Mouse (Mus musculus) kidney, adult 2 months (tissue): ENCODE measurements at regions not wholly inside any gene's neighbourhood (a gene's known extent, or its start where the extent isn't known, plus 50 kb on each side); places are given as distances from the start of the nearest gene placed in this dataset.

Experiments used
- CTCF ChIP-seq: fragments of 200-500 bp; conservative IDR thresholded peaks from 2 replicates; pipeline ENCODE4 v1.5.1; 2011; ENCODE audit warnings: low read depth, mild to moderate bottlenecking, control low read depth, low read length, moderate library complexity, mixed read lengths; ENCODE audit not compliant: insufficient read depth, insufficient read length
- POLR2A ChIP-seq: fragments of 200-500 bp; IDR thresholded peaks from one replicate; pipeline ENCODE4 v1.6.1; 2011; ENCODE audit warnings: low read depth, low read length, control low read depth

DNA sequence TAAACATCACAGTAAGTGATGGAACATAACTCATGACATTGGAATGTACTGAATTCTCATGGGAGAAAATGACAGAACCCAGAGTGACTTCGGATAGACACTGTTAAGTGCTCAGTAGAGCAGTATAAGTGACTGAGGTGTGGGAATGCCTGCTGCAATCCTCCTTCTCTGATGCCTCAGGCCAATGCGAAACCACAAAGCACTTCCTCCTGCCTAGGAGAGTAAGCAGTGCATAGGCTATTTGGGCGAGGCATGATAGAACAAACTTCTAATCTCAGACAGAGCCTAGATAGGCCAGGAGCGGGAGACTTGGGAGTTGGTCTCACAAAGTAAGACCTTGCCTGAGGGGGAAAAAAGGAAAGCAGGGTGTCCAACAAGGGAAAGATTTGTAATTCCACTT lies 190.6 kb upstream of the Olfr1324 start:
- no peak for TF ChIP-seq CTCF
- no peak for TF ChIP-seq POLR2A
